Mouse (Mus musculus): Measurements from ENCODE around the gene Pmpca. TPM values are rescaled to one million over a fixed set of nuclear protein-coding genes. Genes with fewer than 3 reads are reported as not detected.

Gene Pmpca
- polyA plus RNA-seq, 1 experiment from 2014 or later = 98.6 TPM

GRCm38 (mm10) chr2:26434791-26435572 lies 45.8 kb downstream of the Pmpca start:
- Histone ChIP-seq H3K9me3 (ENCODE audit: control insufficient read depth, low read length) (no peaks in the 10 kb centered on the region), H3K27ac (ENCODE audit: low read length) (no peak overlapping the region), H3K9ac (ENCODE audit: low read length) (no peak overlapping the region), H3K4me2 (ENCODE audit: low read depth, low read length) (no peak overlapping the region), H3K36me3 (ENCODE audit: control insufficient read depth, insufficient read depth, low read length) (peaks cover 40% of the 10 kb centered on the region), H3K27me3 (ENCODE audit: control insufficient read depth, insufficient read depth, low read depth, low read length) (no peaks in the 10 kb centered on the region), H3K4me1 (replicated peaks; ENCODE audit: control insufficient read depth, insufficient read depth, low read length) (no peaks in the 10 kb centered on the region), H3K4me3 (ENCODE audit: low read length) (no peak overlapping the region)
- 87% methylated on average over 7 of the region's 7 CpGs for WGBS
- ATAC-seq (ENCODE audit: low read depth) = no peak

GRCm38 (mm10) chr2:26437221-26437620 lies 48.1 kb downstream of the Pmpca start:
- H3K4me1 ChIP-seq (replicated peaks; ENCODE audit: control insufficient read depth, insufficient read depth, low read length) = no peaks in the 10 kb centered on the region; the same call in 1 of the 2 replicates
- 63% methylated on average over 4 of the region's 4 CpGs for WGBS

GRCm38 (mm10) chr2:26438373-26438772 lies 49.2 kb downstream of the Pmpca start:
- Histone ChIP-seq H3K4me3 (ENCODE audit: low read length) (no peak overlapping the region), H3K9me3 (ENCODE audit: control insufficient read depth, low read length) (no peaks in the 10 kb centered on the region), H3K4me2 (ENCODE audit: low read depth, low read length) (no peak overlapping the region), H3K27me3 (ENCODE audit: control insufficient read depth, insufficient read depth, low read depth, low read length) (no peaks in the 10 kb centered on the region), H3K9ac (ENCODE audit: low read length) (no peak overlapping the region), H3K27ac (ENCODE audit: low read length) (no peak overlapping the region), H3K4me1 (replicated peaks; ENCODE audit: control insufficient read depth, insufficient read depth, low read length) (peaks cover 3% of the 10 kb centered on the region; the same call in 1 of the 2 replicates), H3K36me3 (ENCODE audit: control insufficient read depth, insufficient read depth, low read length) (peaks cover 38% of the 10 kb centered on the region)
- WGBS = 84% methylated on average over 7 of the region's 7 CpGs
- no peak for ATAC-seq (ENCODE audit: low read depth)

More at GRCm38 (mm10) chr2:26437221-26437620, 48.1 kb downstream of the Pmpca start:
- Histone ChIP-seq H3K4me3 (ENCODE audit: low read length) (no peak overlapping the region), H3K27ac (ENCODE audit: low read length) (no peak overlapping the region), H3K27me3 (ENCODE audit: control insufficient read depth, insufficient read depth, low read depth, low read length) (no peaks in the 10 kb centered on the region), H3K36me3 (ENCODE audit: control insufficient read depth, insufficient read depth, low read length) (peaks cover 41% of the 10 kb centered on the region), H3K9ac (ENCODE audit: low read length) (no peak overlapping the region), H3K9me3 (ENCODE audit: control insufficient read depth, low read length) (no peaks in the 10 kb centered on the region), H3K4me2 (ENCODE audit: low read depth, low read length) (no peak overlapping the region)
- no peak for ATAC-seq (ENCODE audit: low read depth)

GRCm38 (mm10) chr2:26439671-26440070 lies 50.5 kb downstream of the Pmpca start:
- Histone ChIP-seq H3K9me3 (ENCODE audit: control insufficient read depth, low read length) (no peaks in the 10 kb centered on the region), H3K9ac (ENCODE audit: low read length) (no peak overlapping the region), H3K36me3 (ENCODE audit: control insufficient read depth, insufficient read depth, low read length) (peaks cover 35% of the 10 kb centered on the region), H3K4me3 (ENCODE audit: low read length) (no peak overlapping the region), H3K27ac (ENCODE audit: low read length) (no peak overlapping the region), H3K4me2 (ENCODE audit: low read depth, low read length) (no peak overlapping the region), H3K27me3 (ENCODE audit: control insufficient read depth, insufficient read depth, low read depth, low read length) (no peaks in the 10 kb centered on the region), H3K4me1 (replicated peaks; ENCODE audit: control insufficient read depth, insufficient read depth, low read length) (peaks cover 8% of the 10 kb centered on the region)
- no peak for ATAC-seq (ENCODE audit: low read depth)
- 90% methylated on average over 6 of the region's 6 CpGs for WGBS

GRCm38 (mm10) chr2:26441261-26441660 lies 52.1 kb downstream of the Pmpca start:
- H3K4me1 ChIP-seq (replicated peaks; ENCODE audit: control insufficient read depth, insufficient read depth, low read length) = peaks cover 8% of the 10 kb centered on the region
- no peaks in the 10 kb centered on the region for H3K9me3 ChIP-seq (ENCODE audit: control insufficient read depth, low read length)
- no peak for ATAC-seq (ENCODE audit: low read depth)
- peaks cover 22% of the 10 kb centered on the region for H3K36me3 ChIP-seq (ENCODE audit: control insufficient read depth, insufficient read depth, low read length)
- H3K4me2 ChIP-seq (ENCODE audit: low read depth, low read length) = no peak overlapping the region
- H3K27ac ChIP-seq (ENCODE audit: low read length) = no peak overlapping the region
- no peaks in the 10 kb centered on the region for H3K27me3 ChIP-seq (ENCODE audit: control insufficient read depth, insufficient read depth, low read depth, low read length)
- WGBS = 97% methylated on average over 4 of the region's 4 CpGs
- H3K4me3 ChIP-seq (ENCODE audit: low read length) = no peak overlapping the region
- H3K9ac ChIP-seq (ENCODE audit: low read length) = no peak overlapping the region

GRCm38 (mm10) chr2:26441688-26442087 lies 52.5 kb downstream of the Pmpca start:
- Histone ChIP-seq H3K4me3 (ENCODE audit: low read length) (no peak overlapping the region), H3K9me3 (ENCODE audit: control insufficient read depth, low read length) (no peaks in the 10 kb centered on the region), H3K4me1 (replicated peaks; ENCODE audit: control insufficient read depth, insufficient read depth, low read length) (peaks cover 13% of the 10 kb centered on the region), H3K9ac (ENCODE audit: low read length) (no peak overlapping the region), H3K27me3 (ENCODE audit: control insufficient read depth, insufficient read depth, low read depth, low read length) (no peaks in the 10 kb centered on the region), H3K27ac (ENCODE audit: low read length) (no peak overlapping the region), H3K4me2 (ENCODE audit: low read depth, low read length) (no peak overlapping the region), H3K36me3 (ENCODE audit: control insufficient read depth, insufficient read depth, low read length) (peaks cover 22% of the 10 kb centered on the region)
- WGBS = 60% methylated on average over 5 of the region's 5 CpGs
- no peak for ATAC-seq (ENCODE audit: low read depth)

- no peaks in the 10 kb centered on the region for H3K9me3 ChIP-seq (ENCODE audit: control insufficient read depth, low read length)
- H3K36me3 ChIP-seq (ENCODE audit: control insufficient read depth, insufficient read depth, low read length) = peaks cover 22% of the 10 kb centered on the region
- no peaks in the 10 kb centered on the region for H3K27me3 ChIP-seq (ENCODE audit: control insufficient read depth, insufficient read depth, low read depth, low read length)
- no peak for ATAC-seq (ENCODE audit: low read depth)
- H3K4me3 ChIP-seq (ENCODE audit: low read length) = no peak overlapping the region
- H3K4me2 ChIP-seq (ENCODE audit: low read depth, low read length) = no peak overlapping the region
- 86% methylated on average over 1 of the region's 1 CpGs for WGBS
- no peak overlapping the region for H3K27ac ChIP-seq (ENCODE audit: low read length)
- peaks cover 17% of the 10 kb centered on the region for H3K4me1 ChIP-seq (replicated peaks; ENCODE audit: control insufficient read depth, insufficient read depth, low read length)
- no peak overlapping the region for H3K9ac ChIP-seq (ENCODE audit: low read length)
Observed at GRCm38 (mm10) chr2:26442843-26443242, 53.7 kb downstream of the Pmpca start.

- 6% methylated on average over 3 of the region's 3 CpGs for WGBS
- no peaks in the 10 kb centered on the region for H3K27me3 ChIP-seq (ENCODE audit: control insufficient read depth, insufficient read depth, low read depth, low read length)
- H3K36me3 ChIP-seq (ENCODE audit: control insufficient read depth, insufficient read depth, low read length) = peaks cover 22% of the 10 kb centered on the region
- H3K27ac ChIP-seq (ENCODE audit: low read length) = no peak overlapping the region
- peaks cover 17% of the 10 kb centered on the region for H3K4me1 ChIP-seq (replicated peaks; ENCODE audit: control insufficient read depth, insufficient read depth, low read length)
- H3K4me2 ChIP-seq (ENCODE audit: low read depth, low read length) = peak overlapping the region; percentile 59
- peak overlapping the region; percentile 93 for H3K9ac ChIP-seq (ENCODE audit: low read length)
- H3K9me3 ChIP-seq (ENCODE audit: control insufficient read depth, low read length) = no peaks in the 10 kb centered on the region
- no peak for ATAC-seq (ENCODE audit: low read depth)
- H3K4me3 ChIP-seq (ENCODE audit: low read length) = peak overlapping the region; percentile 89
Observed at GRCm38 (mm10) chr2:26443876-26444275, 54.7 kb downstream of the Pmpca start.

- peaks cover 17% of the 10 kb centered on the region for H3K4me1 ChIP-seq (replicated peaks; ENCODE audit: control insufficient read depth, insufficient read depth, low read length)
- peaks cover 21% of the 10 kb centered on the region for H3K36me3 ChIP-seq (ENCODE audit: control insufficient read depth, insufficient read depth, low read length)
- peak overlapping the region; percentile 89 for H3K27ac ChIP-seq (ENCODE audit: low read length)
- H3K9ac ChIP-seq (ENCODE audit: low read length) = peak overlapping the region; percentile 93
- no peak for ATAC-seq (ENCODE audit: low read depth)
- H3K9me3 ChIP-seq (ENCODE audit: control insufficient read depth, low read length) = no peaks in the 10 kb centered on the region
- under 1% methylated on average over 15 of the region's 15 CpGs for WGBS
- H3K27me3 ChIP-seq (ENCODE audit: control insufficient read depth, insufficient read depth, low read depth, low read length) = no peaks in the 10 kb centered on the region
- peak overlapping the region; percentile 59 for H3K4me2 ChIP-seq (ENCODE audit: low read depth, low read length)
- H3K4me3 ChIP-seq (ENCODE audit: low read length) = peak overlapping the region; percentile 89
Observed at GRCm38 (mm10) chr2:26444368-26444767, 55.2 kb downstream of the Pmpca start.
